Mouse (Mus musculus) cerebellum, adult 18-20 months (tissue): Measurements from ENCODE around the gene Cpne6.

ENCODE experiments used
- DNase-seq, 2 experiments: peaks; one replicate each; pipeline ENCODE4 v3.0.0; 2021

Cpne6 gene

GRCm38 (mm10) chr14:55505612-55506011 lies 4.6 kb upstream of the Cpne6 start:
- no peak for DNase-seq

- no peak for DNase-seq
Observed at GRCm38 (mm10) chr14:55507801-55508200, 2.4 kb upstream of the Cpne6 start.

- no peak for DNase-seq
Observed at GRCm38 (mm10) chr14:55509540-55509939, 705 bp upstream of the Cpne6 start.

- DNase-seq, result no peak
Observed at GRCm38 (mm10) chr14:55511037-55511436, 792 bp downstream of the Cpne6 start.

- no peak for DNase-seq
Observed at GRCm38 (mm10) chr14:55513927-55514326, 3.7 kb downstream of the Cpne6 start.

- no peak for DNase-seq
Observed at GRCm38 (mm10) chr14:55515846-55516245, 5.6 kb downstream of the Cpne6 start.

- DNase-seq, result no peak
Observed at GRCm38 (mm10) chr14:55518897-55519296, 8.7 kb downstream of the Cpne6 start.

GRCm38 (mm10) chr14:55519604-55520003 lies 9.4 kb downstream of the Cpne6 start:
- DNase-seq, result no peak

GRCm38 (mm10) chr14:55520451-55521361 lies 10.5 kb downstream of the Cpne6 start:
- peak; percentile 63 to 72 for DNase-seq

- no peak for DNase-seq
Observed at GRCm38 (mm10) chr14:55524062-55524461, 13.8 kb downstream of the Cpne6 start.

- DNase-seq, result no peak
Observed at GRCm38 (mm10) chr14:55524785-55525184, 14.5 kb downstream of the Cpne6 start, which contains the start of gene Nrl. Nrl (minus strand) TSS chr14:55524981.

- DNase-seq, result no peak
Observed at GRCm38 (mm10) chr14:55526674-55527073, 16.4 kb downstream of the Cpne6 start.

- DNase-seq, result peak; percentile 33 to 41
Observed at GRCm38 (mm10) chr14:55527940-55528339, 17.7 kb downstream of the Cpne6 start.

GRCm38 (mm10) chr14:55536116-55536745 lies 26.0 kb downstream of the Cpne6 start:
- DNase-seq, result peak; percentile 25 to 29

GRCm38 (mm10) chr14:55540067-55540786 lies 30.0 kb downstream of the Cpne6 start, which contains the start of gene Pck2:
Pck2 (plus strand) TSS chr14:55540266.
- DNase-seq, result peak; percentile 87 to 93

GRCm38 (mm10) chr14:55540787-55541321 lies 30.6 kb downstream of the Cpne6 start:
- DNase-seq, result peak; percentile 82 to 84

GRCm38 (mm10) chr14:55542268-55542667 lies 32.0 kb downstream of the Cpne6 start:
- DNase-seq, result no peak

GRCm38 (mm10) chr14:55544334-55544733 lies 34.1 kb downstream of the Cpne6 start:
- peak; percentile 30 to 51 for DNase-seq

- peak; percentile 23 to 27 for DNase-seq
Observed at GRCm38 (mm10) chr14:55550191-55550590, 39.9 kb downstream of the Cpne6 start.

GRCm38 (mm10) chr14:55551347-55551746 lies 41.1 kb downstream of the Cpne6 start:
- no peak for DNase-seq

GRCm38 (mm10) chr14:55551794-55552193 lies 41.5 kb downstream of the Cpne6 start:
- no peak for DNase-seq

- no peak for DNase-seq
Observed at GRCm38 (mm10) chr14:55554635-55555034, 44.4 kb downstream of the Cpne6 start.

- no peak for DNase-seq
Observed at GRCm38 (mm10) chr14:55555788-55556187, 45.5 kb downstream of the Cpne6 start.
